Mouse (Mus musculus) thymus, adult 2 months (tissue): ENCODE results near the gene Cacna1e.

Experiments
- CTCF ChIP-seq: fragments of 200-500 bp; IDR thresholded peaks from 2 replicates; pipeline ENCODE4 v1.5.1; 2012; ENCODE audit warnings: mild to moderate bottlenecking, control low read depth, low read length, moderate library complexity, borderline replicate concordance; ENCODE audit not compliant: control insufficient read depth, poor library complexity, insufficient read depth; ENCODE audit errors: extremely low read depth
- POLR2A ChIP-seq: fragments of 200-500 bp; IDR thresholded peaks from 2 replicates; pipeline ENCODE4 v1.6.1; 2012; ENCODE audit warnings: mild to moderate bottlenecking, low read length, control low read depth, moderate library complexity; ENCODE audit not compliant: control insufficient read depth, poor library complexity, insufficient read depth; ENCODE audit errors: extremely low read depth

DNA sequence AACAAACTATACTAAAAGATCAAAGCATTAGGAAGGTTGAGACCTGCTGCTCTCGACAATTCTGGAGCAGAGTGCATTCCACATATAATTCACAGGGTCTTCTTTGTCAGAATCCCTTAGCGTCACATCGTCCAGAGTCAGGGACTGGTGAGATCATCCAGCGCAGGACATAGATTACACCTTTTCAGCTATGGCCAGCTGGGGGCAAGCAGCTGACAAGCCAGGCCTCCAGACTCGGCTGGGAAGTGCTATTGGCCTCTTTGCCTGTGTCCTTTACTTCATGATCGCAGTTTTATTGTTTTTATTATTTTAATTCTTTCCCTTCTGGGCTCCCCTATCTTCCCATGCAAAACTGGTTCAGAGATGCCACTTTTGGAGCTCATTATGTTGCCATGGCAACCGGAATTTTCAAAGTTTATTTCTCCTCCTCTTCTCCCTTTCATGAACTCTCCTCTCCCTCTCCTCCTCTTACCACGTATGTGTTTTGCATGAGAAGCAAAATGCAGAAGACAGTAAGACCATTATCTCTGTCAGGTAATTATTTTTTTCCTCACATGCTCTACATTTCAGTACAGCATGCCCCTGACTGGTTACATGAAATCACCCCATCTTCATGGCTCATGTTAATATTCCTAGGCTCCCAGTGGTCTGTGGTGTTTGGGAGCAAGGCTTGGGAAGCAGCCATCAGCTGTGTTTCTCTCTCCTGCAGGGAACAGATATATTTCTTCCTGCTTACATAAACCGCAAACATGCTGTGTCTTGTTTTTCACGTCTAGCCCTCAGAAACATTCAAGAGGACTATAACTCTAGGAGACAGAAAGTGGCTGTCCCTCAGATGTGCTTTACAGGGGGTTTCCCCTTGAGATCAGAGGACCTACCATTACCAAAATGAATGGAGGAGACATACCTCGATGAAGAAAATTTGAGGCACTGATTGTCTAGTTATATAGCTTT, 351.0 kb downstream of the Cacna1e start:
- no peak for TF ChIP-seq CTCF
- TF ChIP-seq POLR2A, result no peak
